Comparison of ENCODE assay signal across 23 mouse cellular contexts in genomic region chr4:71332672-71333071, GRCm38 (mm10).
"Had no signal": no experiment of that assay in that cellular context is flagged by ENCODE, and none has a peak within 500 bp of the region (broad histone marks: within the 10 kb centered on the region; RNA-seq: fewer than 3 reads in every experiment).

No protein-coding gene starts in this region.

- H3K27ac ChIP-seq: heart, embryonic 10.5 days; heart, embryonic 13.5 days; heart, embryonic 15.5 days; hindbrain, embryonic 10.5 days; hindbrain, embryonic 12.5 days; hindbrain, embryonic 13.5 days; hindbrain, embryonic 14.5 days; hindbrain, embryonic 15.5 days; hindbrain, postnatal 0 days; intestine, embryonic 15.5 days; kidney, embryonic 15.5 days; kidney, postnatal 0 days; layer of hippocampus, adult 2 months had no signal

- ATAC-seq: hindbrain, embryonic 16.5 days; hindbrain, postnatal 0 days; intestine, embryonic 15.5 days; intestine, embryonic 16.5 days; intestine, postnatal 0 days had no signal

- H3K27me3 ChIP-seq: heart, embryonic 12.5 days; heart, embryonic 13.5 days; heart, embryonic 15.5 days; hindbrain, embryonic 12.5 days; hindbrain, embryonic 13.5 days; hindbrain, embryonic 15.5 days; intestine, embryonic 15.5 days; kidney, embryonic 15.5 days had no signal

- H3K36me3 ChIP-seq: heart, embryonic 10.5 days; heart, embryonic 12.5 days; heart, embryonic 13.5 days; heart, embryonic 15.5 days; hindbrain, embryonic 10.5 days; hindbrain, embryonic 12.5 days; hindbrain, embryonic 13.5 days; hindbrain, embryonic 15.5 days; intestine, embryonic 15.5 days; kidney, embryonic 15.5 days had no signal

- DNase-seq: heart, postnatal 36 days; heart, postnatal 4 days; kidney, adult 11 months; kidney, adult 18-20 months; layer of hippocampus, postnatal 36 days had no signal

- H3K9ac ChIP-seq: heart, embryonic 12.5 days; heart, embryonic 13.5 days; heart, embryonic 15.5 days; hindbrain, embryonic 12.5 days; hindbrain, embryonic 13.5 days; hindbrain, embryonic 14.5 days; hindbrain, embryonic 15.5 days; intestine, embryonic 15.5 days; kidney, embryonic 15.5 days had no signal

- H3K9me3 ChIP-seq: heart, embryonic 10.5 days; heart, embryonic 12.5 days; heart, embryonic 13.5 days; heart, embryonic 15.5 days; hindbrain, embryonic 10.5 days; hindbrain, embryonic 12.5 days; hindbrain, embryonic 13.5 days; hindbrain, embryonic 15.5 days; intestine, embryonic 15.5 days; kidney, embryonic 15.5 days had no signal

- H3K4me3 ChIP-seq: heart, embryonic 10.5 days; heart, embryonic 12.5 days; heart, embryonic 13.5 days; heart, embryonic 15.5 days; hindbrain, embryonic 10.5 days; hindbrain, embryonic 12.5 days; hindbrain, embryonic 13.5 days; hindbrain, embryonic 15.5 days; intestine, embryonic 15.5 days; kidney, embryonic 15.5 days; layer of hippocampus, adult 2 months had no signal

- H3K4me1 ChIP-seq: heart, embryonic 10.5 days; heart, embryonic 12.5 days; heart, embryonic 13.5 days; heart, embryonic 15.5 days; hindbrain, embryonic 10.5 days; hindbrain, embryonic 12.5 days; hindbrain, embryonic 13.5 days; hindbrain, embryonic 15.5 days; intestine, embryonic 15.5 days; kidney, embryonic 15.5 days had no signal

- H3K4me2 ChIP-seq: heart, embryonic 11.5 days; heart, embryonic 12.5 days; heart, embryonic 13.5 days; heart, embryonic 15.5 days; hindbrain, embryonic 12.5 days; hindbrain, embryonic 13.5 days; hindbrain, embryonic 14.5 days; hindbrain, embryonic 15.5 days; intestine, embryonic 15.5 days; kidney, embryonic 15.5 days had no signal
